Mouse (Mus musculus): ENCODE results near the gene U90926. TPM values are rescaled to one million over a fixed set of nuclear protein-coding genes. Genes with fewer than 3 reads are reported as not detected.

U90926 gene
- total RNA-seq, 2 experiments from 2014 or later: not detected

DNA sequence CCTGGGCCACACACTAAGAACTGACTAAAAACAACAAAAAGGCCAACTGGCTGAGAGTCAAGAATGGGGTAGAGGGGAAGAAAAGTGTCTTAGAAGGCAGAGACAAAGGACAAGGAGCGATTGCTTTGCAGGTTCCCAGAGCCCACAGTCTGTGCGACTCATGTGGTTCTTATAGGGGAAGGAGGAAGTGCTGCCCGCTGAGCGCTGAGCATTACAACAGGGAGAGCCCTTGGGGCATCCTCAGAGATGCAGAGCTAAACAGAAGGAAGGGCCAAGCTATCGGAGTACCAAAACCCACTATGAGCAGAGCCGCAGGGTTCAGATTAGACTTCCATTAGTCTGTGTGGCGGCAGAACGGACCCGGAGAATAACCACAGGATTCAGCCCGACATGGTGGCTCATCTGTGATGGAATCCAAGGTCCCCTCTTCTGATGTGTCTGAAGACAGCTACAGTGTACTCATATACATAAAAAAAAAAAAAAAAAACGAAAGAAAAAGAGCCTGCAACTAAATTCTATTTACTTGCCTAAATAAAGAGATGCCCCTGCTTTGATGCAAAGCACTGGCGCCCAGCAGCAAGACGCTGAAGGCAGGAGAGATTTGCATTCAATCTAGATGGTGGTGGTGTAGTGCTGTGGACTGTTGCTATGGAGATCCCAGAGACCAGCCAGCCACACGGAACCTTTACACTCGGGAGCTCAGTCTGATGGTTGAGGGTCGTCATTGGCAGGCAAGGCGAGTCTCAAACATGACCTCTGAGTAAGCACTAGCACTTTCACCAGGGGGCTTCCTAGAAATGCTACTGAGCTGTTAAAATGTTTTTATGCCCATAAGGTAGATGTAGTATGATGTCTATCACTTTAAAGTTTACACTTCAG lies 3.9 kb upstream of the U90926 start:
- no peak for DNase-seq

DNA sequence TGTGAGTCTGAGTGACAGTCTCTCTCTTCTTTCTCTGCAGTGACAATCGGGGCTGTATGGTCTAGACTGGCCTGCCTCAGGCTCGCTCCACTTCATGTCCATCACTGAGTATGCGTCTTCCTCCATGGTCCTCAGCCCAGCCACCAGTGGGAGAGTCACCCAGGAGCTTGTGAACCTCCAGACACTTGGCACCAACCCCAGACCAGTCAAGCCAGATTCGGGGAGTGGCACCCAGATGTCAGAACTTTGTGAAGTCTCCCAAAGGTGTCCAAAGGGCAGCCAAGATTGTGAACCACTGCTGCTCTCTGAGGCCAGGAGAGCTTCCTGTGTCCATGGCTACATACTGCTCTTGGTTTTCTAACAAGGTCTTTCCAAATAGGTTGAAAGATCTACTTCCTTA lies 3.0 kb downstream of the U90926 start:
- no peak for DNase-seq

DNA sequence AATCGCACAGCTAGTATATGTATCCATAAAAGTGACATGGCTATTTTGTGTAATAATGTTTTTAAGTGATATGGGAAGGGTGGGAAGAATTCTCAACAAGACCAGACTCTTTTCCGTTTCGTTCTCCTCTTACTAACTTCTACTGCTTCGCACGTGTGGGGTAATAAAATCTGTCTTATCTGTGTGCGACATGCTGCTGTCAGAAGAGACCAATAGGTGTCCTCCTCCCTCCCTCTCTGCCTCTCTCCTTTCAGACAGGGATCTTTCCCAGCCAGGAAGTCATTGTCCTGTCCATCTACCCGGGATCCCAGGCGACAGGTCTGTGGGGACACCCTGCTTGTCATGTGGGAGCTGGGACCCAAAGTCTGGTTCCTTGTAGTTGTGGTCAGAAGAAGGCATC lies 5.0 kb downstream of the U90926 start:
- no peak for DNase-seq

DNA sequence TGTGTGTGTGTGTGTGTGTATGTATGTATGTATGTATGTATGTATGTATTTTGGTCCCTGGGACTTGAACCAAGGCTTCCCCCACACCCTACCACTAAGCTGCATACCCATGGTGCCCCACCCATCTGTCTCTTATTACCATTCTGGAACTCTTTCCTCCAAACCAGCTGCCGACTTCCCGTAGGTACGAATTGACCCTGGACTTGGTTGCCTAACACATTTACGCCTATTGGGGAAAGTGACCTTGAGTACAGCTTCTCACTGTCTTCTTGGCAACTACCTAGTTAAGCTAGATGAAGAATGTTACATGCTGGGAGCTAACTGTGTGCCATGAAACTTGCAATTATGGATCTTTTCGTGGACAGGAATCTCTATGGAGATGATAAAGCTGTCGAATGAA lies 9.1 kb downstream of the U90926 start:
- DNase-seq: no peak

DNA sequence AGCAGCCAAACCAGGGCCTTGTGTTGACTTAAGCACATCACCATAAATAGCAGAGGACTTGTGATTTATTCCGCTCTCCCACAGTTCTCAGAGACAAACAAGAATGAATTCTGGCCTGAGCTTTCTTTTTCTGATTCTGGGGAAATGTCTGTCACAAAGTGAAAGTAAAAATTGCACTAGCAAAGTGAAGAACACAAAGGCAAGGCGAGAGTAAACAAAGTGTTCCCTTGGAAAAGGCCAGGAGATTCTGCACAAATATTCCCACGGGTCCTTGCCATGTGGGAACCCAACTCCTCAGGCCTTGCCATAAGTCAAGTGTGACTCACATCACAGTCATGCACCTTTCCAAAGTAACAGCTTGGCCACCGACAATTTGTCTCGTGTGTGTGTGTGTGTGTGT lies 9.5 kb downstream of the U90926 start:
- DNase-seq: no peak

DNA sequence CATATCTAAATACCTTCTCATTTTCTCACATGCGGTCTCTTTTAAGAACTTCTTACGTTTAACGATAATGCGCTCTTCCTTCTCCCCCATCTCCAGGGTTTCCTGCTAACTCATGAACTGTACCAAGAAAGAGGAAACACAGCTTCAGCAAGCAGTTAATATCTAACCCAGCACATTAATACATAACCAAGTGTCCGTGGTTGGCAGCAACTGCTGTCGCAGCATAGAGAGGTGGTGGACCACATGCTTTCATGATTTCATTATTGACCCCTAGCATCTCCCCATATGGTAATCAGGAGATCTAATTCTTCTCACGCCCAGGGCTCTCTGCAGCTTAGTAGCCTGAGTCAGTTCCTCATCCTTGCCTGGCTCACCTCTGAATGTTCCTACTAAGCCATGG lies 10.0 kb downstream of the U90926 start:
- no peak for DNase-seq

DNA sequence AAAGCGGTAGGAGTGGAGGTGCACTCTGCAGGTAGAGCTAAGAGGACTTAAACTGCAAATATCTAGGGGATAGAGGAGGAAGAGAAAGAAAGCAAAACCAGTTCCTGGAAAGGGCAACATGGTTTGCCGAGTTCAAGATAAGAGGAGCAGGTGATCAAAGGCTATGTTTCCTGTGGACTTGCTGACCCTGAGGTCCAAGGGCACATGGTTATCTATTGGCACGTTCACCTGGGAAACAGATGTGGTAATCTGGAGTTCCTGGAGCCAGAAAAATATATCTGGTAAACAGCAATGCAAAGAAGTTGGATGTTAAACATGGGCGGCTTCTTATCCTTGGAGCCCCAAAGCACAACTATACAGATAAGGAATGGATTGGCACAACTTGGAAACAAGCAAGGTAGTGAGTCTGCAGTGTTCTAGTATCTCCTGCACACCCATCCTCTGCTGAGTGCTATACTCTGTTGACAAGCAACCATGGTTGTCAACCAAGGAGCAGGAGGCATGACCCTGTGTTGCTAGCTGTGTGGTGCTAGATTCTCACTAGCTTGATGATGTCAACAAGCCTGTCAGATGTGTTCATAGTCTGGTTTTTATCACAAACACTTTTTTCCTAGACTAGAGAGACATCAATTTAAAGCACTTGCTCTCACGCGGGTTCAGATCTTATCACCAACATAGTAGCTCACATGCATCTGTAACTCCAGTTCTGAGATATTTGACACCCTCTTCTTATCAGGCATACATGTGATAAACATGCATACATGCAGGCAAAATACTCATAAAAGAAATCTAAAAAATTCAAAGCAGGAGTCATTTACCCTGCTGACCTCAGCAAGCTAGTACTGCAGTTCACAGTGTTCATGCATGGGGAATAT lies 10.8 kb downstream of the U90926 start:
- no peak for DNase-seq

DNA sequence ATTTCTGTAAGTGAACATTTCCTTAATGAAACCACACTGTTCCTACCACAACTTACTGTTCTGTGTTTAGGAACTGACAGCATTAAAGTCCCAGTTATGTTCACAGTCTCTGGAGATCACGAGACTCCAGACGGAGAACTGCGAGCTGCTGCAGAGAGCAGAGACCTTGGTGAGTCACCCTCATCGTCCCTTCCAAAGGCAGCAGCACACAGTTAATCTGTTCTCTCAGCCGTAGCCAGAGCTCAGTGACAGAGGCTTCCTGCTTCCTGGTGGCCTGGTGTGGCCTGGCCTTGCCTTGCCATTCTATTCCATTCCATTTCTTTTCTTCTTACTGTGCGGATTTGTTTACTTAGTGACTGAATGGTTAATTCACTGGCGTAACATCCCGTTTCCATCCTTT lies 16.9 kb downstream of the U90926 start:
- DNase-seq: no peak

DNA sequence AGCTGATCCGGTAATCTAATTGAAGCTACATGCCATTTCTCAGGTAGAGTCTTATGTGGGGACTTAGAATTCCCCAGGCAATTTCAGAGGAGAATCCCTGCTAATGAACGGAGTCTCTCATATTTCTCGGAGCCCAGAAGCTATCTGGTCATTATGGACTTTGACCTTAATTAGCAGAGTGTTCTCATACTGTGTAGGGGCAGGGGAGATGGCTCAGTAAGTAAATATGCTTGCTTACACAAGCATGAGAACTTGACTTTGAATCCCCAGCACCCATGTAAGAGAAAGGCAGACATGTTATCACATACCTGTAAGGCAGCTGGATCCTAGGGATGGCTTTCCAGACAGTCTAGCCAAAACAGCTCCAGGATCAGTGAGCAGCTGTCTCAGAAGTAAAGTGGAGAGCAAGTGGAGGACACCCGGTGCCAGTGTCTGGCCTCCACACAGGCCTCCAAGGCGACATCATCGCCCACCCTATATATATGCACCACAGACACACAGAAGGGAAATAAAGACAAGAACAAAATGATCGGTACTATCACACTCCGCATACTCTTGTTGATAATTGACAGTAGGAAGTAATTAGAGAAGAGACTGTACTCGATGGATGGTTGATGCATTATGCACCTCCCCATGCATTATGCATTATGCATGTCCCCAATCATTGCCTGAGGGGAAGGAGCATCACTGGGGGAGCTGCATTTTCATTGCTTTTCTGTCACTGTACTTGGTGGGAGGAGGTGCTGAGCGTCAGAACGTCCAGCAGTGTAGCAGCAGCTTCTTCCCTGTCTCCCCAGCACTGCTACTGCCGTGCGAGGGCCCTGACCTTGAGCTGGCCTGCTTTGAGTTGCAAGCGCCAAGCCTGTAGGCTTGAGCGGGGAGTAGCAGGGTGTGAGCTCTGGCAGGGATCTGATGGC lies 18.1 kb downstream of the U90926 start:
- DNase-seq: no peak

DNA sequence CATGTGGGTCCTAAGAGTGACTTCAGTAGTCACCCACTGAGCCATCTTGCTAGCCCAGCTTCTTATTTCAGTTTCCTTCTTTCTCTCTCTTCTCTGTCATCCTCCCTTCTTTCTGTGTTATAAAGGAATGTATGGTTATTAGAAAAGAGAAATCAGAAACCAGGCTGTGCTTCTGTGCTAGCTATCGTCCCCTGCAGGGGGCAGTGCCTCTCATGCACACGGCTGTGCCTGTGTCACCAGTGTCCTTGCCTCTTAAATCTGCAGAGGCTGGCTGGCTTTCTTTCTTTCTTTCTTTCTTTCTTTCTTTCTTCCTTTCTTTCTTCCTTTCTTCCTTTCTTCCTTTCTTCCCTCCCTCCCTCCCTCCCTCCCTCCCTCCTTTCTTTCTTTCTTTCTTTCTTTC lies 19.5 kb downstream of the U90926 start:
- DNase-seq: peak; percentile 61

DNA sequence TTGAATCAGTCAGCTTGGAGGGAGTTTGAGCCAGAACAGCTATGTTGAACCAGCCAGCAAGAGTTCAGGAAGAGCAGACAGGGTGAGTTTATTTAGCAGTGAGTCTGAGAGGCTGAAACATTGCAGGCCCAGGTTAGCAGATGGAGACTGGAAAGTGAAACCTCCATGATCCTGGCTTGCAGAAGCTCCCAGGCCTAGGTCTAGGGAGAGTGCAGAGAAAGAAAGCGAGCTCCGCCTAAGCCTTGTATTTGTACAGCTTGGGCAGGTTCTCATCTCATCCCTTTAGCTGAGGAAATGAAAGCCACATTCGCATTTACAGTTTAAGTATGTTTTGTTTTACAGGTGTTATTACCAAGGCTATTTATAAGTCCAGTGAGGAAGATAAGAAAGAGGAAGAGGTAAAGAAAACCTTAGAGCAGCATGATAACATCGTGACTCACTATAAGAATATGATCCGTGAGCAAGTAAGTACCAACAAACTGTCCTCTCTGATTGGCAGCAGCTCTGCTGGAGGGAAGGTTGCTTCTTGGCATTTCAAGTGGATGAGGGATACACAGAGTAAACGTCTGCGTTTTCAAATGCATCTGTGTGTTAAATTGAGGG lies 26.2 kb downstream of the U90926 start:
- DNase-seq: no peak

DNA sequence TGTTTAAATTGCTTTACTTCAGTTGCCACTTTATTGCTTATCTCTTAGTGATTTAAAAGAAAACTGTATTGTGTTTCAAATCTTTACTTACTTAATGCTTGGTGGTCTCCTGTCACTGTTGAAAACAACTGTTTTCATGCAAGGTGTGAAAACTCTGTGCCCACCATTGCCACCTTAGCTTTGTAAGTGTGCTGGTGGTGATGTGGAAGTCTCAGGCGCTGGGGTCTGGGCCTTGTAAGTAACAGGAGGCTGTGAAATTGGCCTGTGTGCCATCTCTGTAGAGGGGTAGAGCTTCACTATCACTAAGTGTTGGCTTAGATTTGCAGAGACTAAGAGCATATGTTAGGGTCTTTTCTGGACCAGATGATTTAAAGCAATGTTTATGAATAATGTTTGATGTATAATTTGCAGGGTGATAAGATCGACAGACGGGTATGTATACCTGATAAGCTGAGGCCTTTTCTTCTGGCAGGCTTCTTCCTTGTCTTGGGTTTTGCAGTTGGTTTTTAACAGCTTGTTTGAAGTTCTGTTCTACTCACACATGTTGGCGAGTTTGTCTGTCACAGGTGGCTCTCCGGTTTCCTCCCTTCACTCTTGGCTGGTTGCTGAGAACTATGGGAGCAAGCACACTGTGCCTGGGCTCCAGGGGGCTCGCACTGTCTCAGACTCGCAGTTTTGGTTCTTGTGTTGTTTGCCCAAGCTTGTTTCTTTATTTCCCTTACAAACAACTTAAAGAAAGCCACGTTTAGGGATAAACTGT lies 32.0 kb downstream of the U90926 start:
- no peak for DNase-seq

DNA sequence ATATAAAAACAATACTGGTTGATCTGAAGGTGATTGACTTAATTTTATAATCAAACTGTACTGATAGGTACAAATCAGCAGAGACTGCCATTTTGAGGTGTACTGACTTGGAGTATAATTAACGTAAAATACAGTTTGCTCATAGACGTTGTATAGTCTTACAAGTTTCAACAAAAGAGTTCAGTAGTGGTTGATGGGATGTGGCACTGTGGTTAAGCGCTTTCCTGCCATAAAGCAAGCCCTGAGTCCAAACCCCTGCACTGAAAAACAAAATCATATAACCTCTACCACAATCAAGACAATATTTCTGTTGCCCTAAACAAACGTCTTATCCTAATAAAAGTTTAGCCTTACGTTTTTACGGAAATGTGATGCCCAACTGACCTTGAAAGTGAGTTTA lies 49.2 kb downstream of the U90926 start:
- DNase-seq: no peak

Other genes starting within 250 kb of the U90926 start
- not detected for gene Odaph, start 227.9 kb downstream of the U90926 start, total RNA-seq (2021)
- 1 to 10 TPM; 2.2 to 2.4 TPM for gene Cdkl2, start 171.5 kb downstream of the U90926 start, total RNA-seq (2021)
- 10 to 100 TPM; 81.1 to 82.9 TPM for gene G3bp2, start 131.7 kb downstream of the U90926 start, total RNA-seq (2021)
- gene Uso1, start 77.5 kb downstream of the U90926 start, total RNA-seq (2021): 10 to 100 TPM; 46.4 to 47.3 TPM
- gene Ppef2, start 40.9 kb upstream of the U90926 start, total RNA-seq (2021): not detected
- gene Naaa, start 62.8 kb upstream of the U90926 start, total RNA-seq (2021): 10 to 100 TPM in 1 of 2 experiments, 1 to 10 TPM in 1; 9.9 to 11.3 TPM
- gene Sdad1, start 95.1 kb upstream of the U90926 start, total RNA-seq (2021): 10 to 100 TPM; 20.0 to 21.7 TPM
- under 1 TPM; 0.26 to 0.74 TPM for gene Cxcl9, start 112.7 kb upstream of the U90926 start, total RNA-seq (2021)
- gene Art3, start 116.4 kb upstream of the U90926 start, total RNA-seq (2021): 100 to 1,000 TPM; 284 to 319 TPM
- gene Cxcl10, start 133.5 kb upstream of the U90926 start, total RNA-seq (2021): under 1 TPM in 1 of 2 experiments, not detected in 1; 0.47 TPM
- gene Nup54, start 219.8 kb upstream of the U90926 start, total RNA-seq (2021): 10 to 100 TPM; 29.0 to 29.2 TPM